Mouse (Mus musculus) midbrain, embryonic 15.5 days (tissue): ENCODE measurements around the gene St6gal1. TPM values are rescaled to one million over a fixed set of nuclear protein-coding genes. Genes with fewer than 3 reads are reported as not detected.

Experiments
- ATAC-seq: fragments of 200-750 bp; cut with Nextera tagmentation; replicated peaks from 2 replicates; pipeline ENCODE4 v1.8.0; 2017; ENCODE audit warnings: moderate TSS enrichment
- H3K27ac ChIP-seq: fragments of 300-500 bp; sonication (generic); 2 replicates; pipeline ENCODE4 v1.5.1; 2015; ENCODE audit warnings: mild to moderate bottlenecking, inconsistent platforms
- H3K27me3 ChIP-seq: fragments of 300-500 bp; sonication (generic); replicated peaks from 2 replicates; pipeline ENCODE4 v1.6.1; 2015; ENCODE audit warnings: inconsistent platforms
- H3K36me3 ChIP-seq: fragments of 300-500 bp; sonication (generic); replicated peaks from 2 replicates; pipeline ENCODE4 v1.6.1; 2015; ENCODE audit warnings: inconsistent platforms
- H3K4me1 ChIP-seq: fragments of 300-500 bp; sonication (generic); 2 replicates; pipeline ENCODE4 v1.6.1; 2015; ENCODE audit warnings: inconsistent platforms
- H3K4me2 ChIP-seq: fragments of 300-500 bp; sonication (generic); 2 replicates; pipeline ENCODE4 v1.6.1; 2015; ENCODE audit warnings: inconsistent platforms, mild to moderate bottlenecking, moderate library complexity
- H3K4me3 ChIP-seq: fragments of 300-500 bp; sonication (generic); 2 replicates; pipeline ENCODE4 v1.5.1; 2015; ENCODE audit warnings: mild to moderate bottlenecking, inconsistent platforms
- H3K9ac ChIP-seq: fragments of 300-500 bp; sonication (generic); 2 replicates; pipeline ENCODE4 v1.6.1; 2015; ENCODE audit warnings: mild to moderate bottlenecking, inconsistent platforms
- H3K9me3 ChIP-seq: fragments of 300-500 bp; sonication (generic); 2 replicates; pipeline ENCODE4 v1.6.1; 2016; ENCODE audit warnings: inconsistent platforms
- WGBS: fragments of 180-500 bp; shearing (Covaris S2); methylation state at CpG from one replicate; pipeline ENCODE4 v1.1.7; 2015; ENCODE audit warnings: mixed read lengths; 5-methylcytosine and 5-hydroxymethylcytosine counted together
- polyA plus RNA-seq: library from polyadenylated mRNA; unstranded; fragments of >200 nt; fragmentation: Nextera tagmentation; extraction: Ambion mirVana; gene quantifications from 2 replicates; pipeline ENCODE4 v1.2.1, GENCODE M21; 2015

St6gal1 gene
- polyA plus RNA-seq, 1 experiment from 2014 or later, result 29.4 TPM

DNA sequence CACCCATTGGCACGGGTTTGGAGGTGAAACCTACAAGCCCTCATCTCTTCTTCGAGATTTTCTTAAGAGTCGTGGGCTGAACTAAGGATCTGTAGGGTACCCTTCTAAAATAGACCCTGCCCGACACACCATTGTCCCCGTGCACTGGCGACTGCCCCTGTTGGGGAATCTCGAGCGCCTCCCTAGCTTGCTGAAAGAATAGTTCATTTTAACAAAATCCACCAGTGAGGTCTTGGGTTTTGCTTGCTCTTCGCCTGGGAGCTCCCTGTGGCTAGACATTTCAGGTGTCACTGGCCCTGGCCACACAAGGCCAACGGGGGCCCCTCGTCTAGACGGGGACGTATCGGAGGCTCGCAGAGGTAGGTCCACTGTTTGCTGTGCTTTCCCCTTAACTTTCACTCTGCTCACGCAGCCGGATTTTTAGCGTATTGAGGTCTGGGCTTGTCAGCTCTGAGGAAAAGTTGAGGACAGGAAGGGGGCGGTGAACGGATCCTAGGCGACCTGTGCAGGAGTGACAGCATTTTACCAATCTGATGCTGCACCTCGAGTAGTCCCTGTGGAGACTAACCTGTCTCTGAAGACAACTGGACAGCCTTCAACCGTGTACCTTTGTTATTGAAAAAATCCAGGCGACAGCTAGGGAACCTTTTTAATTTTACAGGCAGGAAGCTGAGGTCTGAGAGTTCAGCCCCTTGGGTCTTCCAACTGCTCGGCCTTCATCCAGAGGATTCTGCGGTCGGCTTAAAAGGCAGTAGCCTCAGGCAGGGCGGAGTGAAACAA is 1.5 kb downstream of the St6gal1 start:
- Histone ChIP-seq H3K9me3 (no peaks in the 10 kb centered on the region), H3K4me2 (peak overlapping the region; percentile 89), H3K27ac (peak overlapping the region; percentile 92), H3K9ac (peak overlapping the region; percentile 80), H3K4me3 (peak overlapping the region; percentile 91), H3K4me1 (peaks cover 35% of the 10 kb centered on the region), H3K27me3 (no peaks in the 10 kb centered on the region), H3K36me3 (no peaks in the 10 kb centered on the region)
- ATAC-seq, result peak; percentile 56
- WGBS, result under 1% methylated on average over 28 of the region's 28 CpGs

DNA sequence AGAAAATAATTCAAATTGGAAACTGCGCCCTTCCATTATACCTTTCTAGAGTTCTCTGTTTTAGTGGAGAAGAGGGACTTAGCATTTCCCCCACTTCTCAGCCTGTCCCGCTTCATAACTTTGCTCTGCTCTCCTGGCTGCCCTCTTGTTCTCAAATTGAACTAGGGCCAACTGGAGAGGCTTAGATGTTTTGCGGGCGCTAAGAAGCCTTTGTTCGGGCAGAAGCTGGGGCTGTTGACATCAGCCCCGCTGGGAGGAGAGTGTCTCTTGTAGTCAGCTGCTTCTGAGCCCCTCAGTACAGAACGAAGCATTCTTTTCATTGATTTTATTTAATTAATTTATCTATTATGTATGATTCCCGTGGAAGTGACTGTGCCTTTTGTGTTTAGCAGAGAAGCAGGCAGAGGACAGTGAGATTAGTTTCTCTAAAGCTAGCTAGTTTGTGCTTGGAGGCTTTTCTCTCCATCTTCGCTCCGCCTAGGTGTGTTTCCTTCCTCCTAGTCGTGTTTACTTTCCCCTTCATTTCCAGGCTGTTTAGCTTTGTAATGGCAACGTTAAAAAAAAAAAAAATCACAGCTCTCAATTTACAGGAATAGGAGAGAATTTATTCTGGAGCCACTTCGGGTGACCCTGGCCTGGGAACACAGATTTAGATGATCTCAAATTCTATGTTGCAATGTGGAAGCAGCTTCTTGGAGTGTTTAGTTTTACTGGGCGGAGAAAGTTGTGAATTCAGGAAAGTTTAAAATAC is 2.2 kb downstream of the St6gal1 start:
- H3K27ac ChIP-seq, result peak overlapping the region; percentile 92
- H3K9me3 ChIP-seq, result no peaks in the 10 kb centered on the region
- peak; percentile 17; the same call in 1 of the 2 replicates for ATAC-seq
- no peaks in the 10 kb centered on the region for H3K27me3 ChIP-seq
- H3K9ac ChIP-seq, result peak overlapping the region; percentile 80
- peaks cover 35% of the 10 kb centered on the region for H3K4me1 ChIP-seq
- no peaks in the 10 kb centered on the region for H3K36me3 ChIP-seq
- WGBS, result 6% methylated on average over 14 of the region's 14 CpGs
- peak overlapping the region; percentile 89 for H3K4me2 ChIP-seq
- peak overlapping the region; percentile 91 for H3K4me3 ChIP-seq

DNA sequence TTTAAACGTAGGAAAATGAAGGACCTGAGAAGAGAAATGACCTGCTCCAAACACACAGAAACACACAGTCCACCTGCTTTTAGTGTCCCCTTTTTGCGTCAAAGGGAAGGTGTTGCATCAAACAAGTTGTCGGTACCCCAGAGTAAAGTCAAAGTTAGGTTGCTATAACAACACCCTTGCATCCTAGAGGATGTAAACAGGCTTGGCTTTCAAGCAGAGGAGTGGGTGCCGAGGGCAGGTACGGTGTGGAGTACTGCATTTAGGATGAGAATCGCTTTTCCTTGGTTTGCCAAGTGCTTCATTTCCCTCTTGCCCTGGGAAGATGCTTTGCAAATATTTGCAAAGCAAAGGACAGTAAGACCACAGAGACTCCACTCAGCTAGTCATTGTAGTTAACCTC is 3.3 kb downstream of the St6gal1 start:
- H3K9me3 ChIP-seq, result no peaks in the 10 kb centered on the region
- ATAC-seq, result no peak
- H3K4me2 ChIP-seq, result peak overlapping the region; percentile 89
- H3K9ac ChIP-seq, result peak overlapping the region; percentile 20; the same call in 1 of the 2 replicates
- H3K36me3 ChIP-seq, result no peaks in the 10 kb centered on the region
- no peaks in the 10 kb centered on the region for H3K27me3 ChIP-seq
- WGBS, result 19% methylated on average over 6 of the region's 6 CpGs
- H3K27ac ChIP-seq, result no peak overlapping the region
- H3K4me3 ChIP-seq, result peak overlapping the region; percentile 13
- H3K4me1 ChIP-seq, result peaks cover 35% of the 10 kb centered on the region

DNA sequence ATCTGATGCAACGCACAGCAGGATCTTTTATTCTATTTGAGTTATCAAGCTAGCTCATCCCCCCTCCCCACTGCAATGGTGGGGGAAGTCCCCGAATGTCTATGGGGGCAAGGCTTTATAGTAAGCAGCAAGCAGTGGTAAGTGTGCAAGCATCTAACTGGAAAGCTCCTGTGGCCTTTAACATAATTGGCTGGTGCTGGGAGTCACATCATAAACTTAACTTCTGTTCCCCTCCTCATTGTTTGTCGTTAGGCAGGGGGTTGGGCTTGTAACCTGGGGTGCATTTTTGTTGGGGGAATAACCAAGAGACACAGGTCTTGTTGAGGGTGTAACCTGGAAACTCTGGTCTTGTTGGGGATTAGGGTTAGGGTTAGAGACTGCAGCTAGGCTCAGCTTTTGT is 3.9 kb downstream of the St6gal1 start:
- no peak for ATAC-seq

DNA sequence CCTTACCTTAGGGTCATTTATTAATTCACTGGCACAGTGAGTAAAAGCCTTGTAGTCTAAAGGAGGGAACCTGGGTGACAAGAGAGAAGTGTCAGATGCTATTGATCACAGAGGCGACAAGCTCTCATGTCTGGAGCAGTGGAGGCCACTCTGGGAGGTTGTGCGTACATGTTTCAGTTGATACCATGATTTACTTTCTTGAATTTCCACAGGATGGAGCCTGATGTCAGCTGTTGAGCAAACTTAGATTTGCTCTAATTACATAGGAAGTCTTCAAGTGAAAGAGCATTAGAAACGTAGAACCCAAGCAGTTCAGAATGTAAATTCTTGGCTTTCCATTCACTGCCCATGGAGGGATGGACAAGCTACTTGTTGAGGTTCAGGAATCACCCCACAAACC is 5.4 kb downstream of the St6gal1 start:
- Histone ChIP-seq H3K36me3 (0 out of 2 replicates have a peak, but pooled peaks cover 7% of the 10 kb centered on the region), H3K27me3 (no peaks in the 10 kb centered on the region), H3K9ac (no peak overlapping the region), H3K4me2 (no peak overlapping the region), H3K27ac (no peak overlapping the region), H3K4me3 (no peak overlapping the region), H3K9me3 (no peaks in the 10 kb centered on the region), H3K4me1 (peaks cover 26% of the 10 kb centered on the region)
- WGBS, result 81% methylated on average over 3 of the region's 3 CpGs
- ATAC-seq, result no peak

More for the DNA sequence above, 3.9 kb downstream of the St6gal1 start:
- peaks cover 35% of the 10 kb centered on the region for H3K4me1 ChIP-seq
- no peak overlapping the region for H3K27ac ChIP-seq
- WGBS, result 27% methylated on average over 3 of the region's 3 CpGs
- no peak overlapping the region for H3K4me3 ChIP-seq
- H3K36me3 ChIP-seq, result 0 out of 2 replicates have a peak, but pooled peaks cover under 1% of the 10 kb centered on the region
- no peaks in the 10 kb centered on the region for H3K27me3 ChIP-seq
- no peaks in the 10 kb centered on the region for H3K9me3 ChIP-seq
- no peak overlapping the region for H3K9ac ChIP-seq
- H3K4me2 ChIP-seq, result peak overlapping the region; percentile 89

DNA sequence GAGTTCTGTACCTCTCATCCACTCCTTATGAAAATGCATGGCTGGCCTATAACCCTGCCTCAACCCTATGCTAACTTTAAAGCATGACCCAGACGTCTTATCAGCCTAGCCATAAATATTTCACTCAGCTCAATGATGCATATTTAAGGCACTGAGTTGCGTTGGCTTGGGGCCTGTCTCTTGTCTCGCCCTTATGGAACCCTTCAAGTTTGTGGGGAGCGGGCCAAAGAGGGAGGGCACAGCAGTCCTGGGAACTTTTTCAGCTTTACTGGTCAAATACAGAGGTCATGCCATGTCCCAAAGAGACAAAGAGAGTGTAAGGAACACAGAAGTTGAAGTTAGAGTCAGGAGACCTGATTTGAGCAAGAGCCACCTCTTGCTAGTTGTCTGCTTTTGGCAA is 6.6 kb downstream of the St6gal1 start:
- 76% methylated on average over 4 of the region's 4 CpGs for WGBS
- Histone ChIP-seq H3K36me3 (0 out of 2 replicates have a peak, but pooled peaks cover 7% of the 10 kb centered on the region), H3K4me1 (peaks cover 25% of the 10 kb centered on the region), H3K4me3 (no peak overlapping the region), H3K9ac (no peak overlapping the region), H3K9me3 (no peaks in the 10 kb centered on the region), H3K27me3 (no peaks in the 10 kb centered on the region), H3K4me2 (no peak overlapping the region), H3K27ac (no peak overlapping the region)
- ATAC-seq, result no peak

DNA sequence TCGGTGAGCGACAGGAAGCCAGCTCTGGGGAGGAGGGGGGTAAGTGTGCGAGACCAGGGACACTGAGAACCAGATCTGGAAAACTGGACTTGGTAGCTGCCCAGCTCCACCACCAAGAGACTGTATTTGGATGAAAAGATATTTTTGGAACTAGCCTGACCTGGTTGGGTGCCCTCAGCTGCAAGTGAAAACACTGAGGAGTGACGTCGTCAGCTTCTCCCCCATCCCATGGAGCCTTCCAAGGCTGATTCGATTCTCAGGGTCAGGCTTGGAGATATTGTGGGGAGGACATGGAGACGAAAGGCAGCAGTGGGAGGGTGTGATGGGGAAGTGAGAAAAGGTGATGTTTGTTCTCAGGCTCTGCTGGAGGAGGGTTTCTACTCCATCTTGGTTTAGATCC is 8.2 kb downstream of the St6gal1 start:
- Histone ChIP-seq H3K4me2 (no peak overlapping the region), H3K4me1 (peaks cover 13% of the 10 kb centered on the region), H3K27me3 (no peaks in the 10 kb centered on the region), H3K9ac (no peak overlapping the region), H3K36me3 (0 out of 2 replicates have a peak, but pooled peaks cover 7% of the 10 kb centered on the region), H3K4me3 (no peak overlapping the region), H3K9me3 (no peaks in the 10 kb centered on the region), H3K27ac (no peak overlapping the region)
- ATAC-seq, result no peak
- WGBS, result 87% methylated on average over 7 of the region's 7 CpGs

DNA sequence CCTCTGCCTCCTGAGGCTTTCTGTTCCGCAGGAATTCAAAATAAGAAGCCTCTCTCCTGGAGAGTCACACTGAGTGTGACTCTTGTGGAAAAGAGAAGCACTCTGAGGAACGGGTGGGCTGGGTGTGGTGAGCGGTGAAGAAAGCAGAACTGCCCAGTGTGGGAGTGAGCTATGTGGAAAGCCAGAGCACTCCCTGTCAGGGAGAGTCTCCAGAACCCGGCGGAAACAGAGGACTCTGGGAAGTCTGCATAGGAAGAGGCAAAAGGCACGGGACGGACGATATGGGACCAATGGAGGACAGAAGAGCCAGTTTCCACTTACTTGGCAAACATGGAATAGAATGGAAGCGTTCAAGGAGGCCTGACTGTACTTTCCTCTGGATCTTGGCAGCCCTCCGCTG is 9.0 kb downstream of the St6gal1 start:
- ATAC-seq, result no peak
- Histone ChIP-seq H3K4me3 (no peak overlapping the region), H3K4me2 (no peak overlapping the region), H3K27ac (no peak overlapping the region), H3K27me3 (no peaks in the 10 kb centered on the region), H3K36me3 (0 out of 2 replicates have a peak, but pooled peaks cover 7% of the 10 kb centered on the region), H3K9ac (no peak overlapping the region), H3K4me1 (peaks cover 5% of the 10 kb centered on the region), H3K9me3 (no peaks in the 10 kb centered on the region)
- 92% methylated on average over 10 of the region's 10 CpGs for WGBS

DNA sequence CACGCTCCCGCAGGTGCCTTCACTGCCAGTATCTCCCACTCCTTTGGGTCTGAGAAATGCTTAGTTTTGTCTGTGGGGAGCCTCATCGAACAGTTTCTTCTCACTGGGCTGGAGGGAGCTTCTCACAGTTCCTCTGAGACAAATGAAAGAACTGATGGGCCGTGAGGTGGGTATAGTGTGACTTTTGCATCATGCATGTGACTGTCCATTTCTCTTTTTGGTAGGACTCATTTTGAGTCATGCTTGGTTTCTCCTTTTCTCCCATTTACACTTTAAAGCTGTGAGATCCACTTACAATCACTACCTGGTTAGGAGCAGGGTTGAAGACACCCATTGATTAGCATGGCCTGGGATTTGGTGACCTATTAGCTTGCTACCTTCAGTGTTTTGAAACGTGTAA is 10.0 kb downstream of the St6gal1 start:
- Histone ChIP-seq H3K9me3 (no peaks in the 10 kb centered on the region), H3K9ac (no peak overlapping the region), H3K4me1 (peaks cover 2% of the 10 kb centered on the region; the same call in 1 of the 2 replicates), H3K36me3 (0 out of 2 replicates have a peak, but pooled peaks cover 7% of the 10 kb centered on the region), H3K27ac (no peak overlapping the region), H3K4me2 (no peak overlapping the region), H3K4me3 (no peak overlapping the region), H3K27me3 (no peaks in the 10 kb centered on the region)
- ATAC-seq, result no peak
- 92% methylated on average over 5 of the region's 5 CpGs for WGBS

DNA sequence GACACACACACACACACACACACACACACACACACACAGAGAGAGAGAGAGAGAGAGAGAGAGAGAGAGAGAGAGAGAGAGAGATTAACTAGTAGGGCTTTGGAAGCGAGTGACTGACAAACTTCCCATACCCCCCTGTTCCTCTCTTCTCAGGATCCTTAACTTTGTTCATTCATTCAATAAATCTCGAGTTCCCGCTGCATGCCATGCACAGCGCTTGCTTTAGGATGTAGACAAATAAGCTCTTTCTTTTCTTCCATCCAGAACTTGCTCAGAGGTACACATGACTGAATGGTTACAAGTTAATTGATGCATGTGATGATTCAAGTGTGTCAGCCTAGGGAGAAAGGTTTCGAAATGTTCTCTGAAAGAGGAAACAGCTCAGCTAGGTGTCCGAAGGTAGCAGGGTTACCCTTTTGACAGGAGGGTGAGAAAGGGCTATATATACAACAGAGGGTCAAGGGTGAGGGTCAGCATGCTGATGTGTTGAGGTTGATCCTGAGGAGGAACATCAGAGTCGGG is 10.7 kb downstream of the St6gal1 start:
- Histone ChIP-seq H3K4me2 (no peak overlapping the region), H3K27ac (no peak overlapping the region), H3K36me3 (0 out of 2 replicates have a peak, but pooled peaks cover 7% of the 10 kb centered on the region), H3K9ac (no peak overlapping the region), H3K9me3 (no peaks in the 10 kb centered on the region), H3K4me1 (peaks cover 6% of the 10 kb centered on the region), H3K4me3 (no peak overlapping the region), H3K27me3 (no peaks in the 10 kb centered on the region)
- no peak for ATAC-seq
- 72% methylated on average over 7 of the region's 7 CpGs for WGBS

DNA sequence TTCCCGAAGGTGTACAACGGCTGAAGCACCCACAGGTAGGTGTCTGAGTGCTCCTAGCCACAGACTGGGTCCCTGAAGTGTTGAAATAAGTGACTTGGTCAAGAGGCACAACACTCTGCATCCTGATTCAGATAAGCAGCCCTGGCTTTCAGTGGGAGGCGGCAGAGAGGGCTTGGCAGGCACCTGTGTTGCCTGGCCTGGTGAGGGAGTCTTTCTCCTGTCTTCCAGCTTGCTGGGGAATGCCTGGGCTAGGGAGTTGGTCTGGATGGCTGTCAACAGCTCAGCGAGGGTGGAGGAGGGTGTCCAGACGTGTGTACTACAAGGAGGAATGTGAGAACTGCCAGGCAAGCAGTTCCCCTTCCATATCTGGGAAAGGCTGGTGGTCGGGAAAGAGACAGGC is 15.0 kb downstream of the St6gal1 start:
- Histone ChIP-seq H3K9me3 (no peaks in the 10 kb centered on the region), H3K27ac (no peak overlapping the region), H3K27me3 (no peaks in the 10 kb centered on the region), H3K9ac (no peak overlapping the region), H3K4me1 (peaks cover 15% of the 10 kb centered on the region), H3K36me3 (no peaks in the 10 kb centered on the region), H3K4me3 (no peak overlapping the region), H3K4me2 (no peak overlapping the region)
- WGBS, result 86% methylated on average over 6 of the region's 6 CpGs
- ATAC-seq, result no peak
